Mouse (Mus musculus): ENCODE data around the gene Tmod2. TPM values are rescaled to one million over a fixed set of nuclear protein-coding genes. Genes with fewer than 3 reads are reported as not detected.

The Tmod2 gene
- polyA plus RNA-seq, 1 experiment from 2014 or later: 63.2 TPM

- H3K9me3 ChIP-seq (ENCODE audit: control insufficient read depth, low read length): no peaks in the 10 kb centered on the region
- no peak for ATAC-seq (ENCODE audit: low FRiP score)
- H3K27ac ChIP-seq (ENCODE audit: low read depth, low read length): no peak overlapping the region
Observed at GRCm38 (mm10) chr9:75563176-75563575, 47.9 kb downstream of the Tmod2 start.

GRCm38 (mm10) chr9:75561040-75561669 is 50.0 kb downstream of the Tmod2 start:
- H3K9ac ChIP-seq (ENCODE audit: low read length): no peak overlapping the region
- H3K4me1 ChIP-seq (ENCODE audit: control insufficient read depth, insufficient read depth, low read length): no peaks in the 10 kb centered on the region; the same call in 1 of the 2 replicates
- H3K4me3 ChIP-seq (ENCODE audit: low read depth, low read length): no peak overlapping the region
- no peaks in the 10 kb centered on the region for H3K27me3 ChIP-seq (ENCODE audit: control insufficient read depth, insufficient read depth, low read length)
- no peak overlapping the region for H3K27ac ChIP-seq (ENCODE audit: low read depth, low read length)
- WGBS: 85% methylated on average over 13 of the region's 13 CpGs
- ATAC-seq (ENCODE audit: low FRiP score): no peak
- no peaks in the 10 kb centered on the region for H3K9me3 ChIP-seq (ENCODE audit: control insufficient read depth, low read length)
- no peak for DNase-seq (ENCODE audit: low spot score, missing footprints)
- no peak overlapping the region for H3K4me2 ChIP-seq
- H3K36me3 ChIP-seq (ENCODE audit: control insufficient read depth, insufficient read depth, low read length): no peaks in the 10 kb centered on the region

More at GRCm38 (mm10) chr9:75563176-75563575, 47.9 kb downstream of the Tmod2 start:
- Histone ChIP-seq H3K27me3 (ENCODE audit: control insufficient read depth, insufficient read depth, low read length) (no peaks in the 10 kb centered on the region), H3K4me3 (ENCODE audit: low read depth, low read length) (no peak overlapping the region), H3K4me1 (ENCODE audit: control insufficient read depth, insufficient read depth, low read length) (no peaks in the 10 kb centered on the region; the same call in 1 of the 2 replicates), H3K36me3 (ENCODE audit: control insufficient read depth, insufficient read depth, low read length) (no peaks in the 10 kb centered on the region), H3K4me2 (no peak overlapping the region), H3K9ac (ENCODE audit: low read length) (no peak overlapping the region)
- no peak for DNase-seq (ENCODE audit: low spot score, missing footprints)
- 63% methylated on average over 2 of the region's 2 CpGs for WGBS

- DNase-seq (ENCODE audit: low spot score, missing footprints) (no peak), ATAC-seq (ENCODE audit: low FRiP score) (no peak)
- H3K9ac ChIP-seq (ENCODE audit: low read length): no peak overlapping the region
- H3K4me2 ChIP-seq: no peak overlapping the region
- no peaks in the 10 kb centered on the region for H3K9me3 ChIP-seq (ENCODE audit: control insufficient read depth, low read length)
- H3K27me3 ChIP-seq (ENCODE audit: control insufficient read depth, insufficient read depth, low read length): no peaks in the 10 kb centered on the region
- H3K4me1 ChIP-seq (ENCODE audit: control insufficient read depth, insufficient read depth, low read length): no peaks in the 10 kb centered on the region; the same call in 1 of the 2 replicates
- no peak overlapping the region for H3K27ac ChIP-seq (ENCODE audit: low read depth, low read length)
- no peak overlapping the region for H3K4me3 ChIP-seq (ENCODE audit: low read depth, low read length)
- no peaks in the 10 kb centered on the region for H3K36me3 ChIP-seq (ENCODE audit: control insufficient read depth, insufficient read depth, low read length)
Observed at GRCm38 (mm10) chr9:75560353-75560752, 50.8 kb downstream of the Tmod2 start.

DNA sequence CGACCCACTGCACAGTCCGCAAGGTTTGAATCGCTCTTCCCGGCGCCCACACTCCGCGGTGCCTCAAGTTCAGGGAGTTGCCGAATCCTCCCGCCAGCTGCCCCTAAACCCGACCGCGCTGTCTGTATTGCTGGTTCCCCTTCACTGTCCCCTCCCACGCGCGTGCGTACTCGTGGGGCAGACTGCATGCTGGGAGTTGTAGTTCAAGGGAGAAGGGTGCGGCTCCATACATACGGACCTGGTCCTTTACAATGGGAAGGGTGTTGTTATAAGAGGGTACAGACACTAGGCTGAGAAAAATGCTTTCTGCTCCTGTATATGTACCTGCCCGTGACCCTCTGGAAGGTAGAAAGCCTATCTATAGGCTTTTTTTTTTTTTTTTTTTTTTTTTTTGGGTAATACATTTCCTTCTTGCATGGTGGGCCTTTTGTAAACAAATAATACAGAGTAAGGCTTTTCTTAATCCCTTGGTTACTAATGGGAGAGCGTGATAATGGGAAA is 51.6 kb downstream of the Tmod2 start, which contains the start of gene Tmod3:
Gene Tmod3, minus strand, starts transcription at position 146 of the 501 bp plus-strand sequence.
- DNase-seq (ENCODE audit: low spot score, missing footprints): peak; percentile 100
- H3K27ac ChIP-seq (ENCODE audit: low read depth, low read length): peak within 1 kb of the TSS; percentile 45; the same call in 1 of the 2 replicates
- peak within 1 kb of the TSS; percentile 66 for H3K4me2 ChIP-seq
- no peaks in the 10 kb centered on the region for H3K9me3 ChIP-seq (ENCODE audit: control insufficient read depth, low read length)
- WGBS: 3% methylated on average over 21 of the region's 21 CpGs
- peak within 1 kb of the TSS; percentile 62 for H3K4me3 ChIP-seq (ENCODE audit: low read depth, low read length)
- ATAC-seq (ENCODE audit: low FRiP score): peak; percentile 99
- no peaks in the 10 kb centered on the region for H3K36me3 ChIP-seq (ENCODE audit: control insufficient read depth, insufficient read depth, low read length)
- H3K9ac ChIP-seq (ENCODE audit: low read length): peak within 1 kb of the TSS; percentile 69
- H3K4me1 ChIP-seq (ENCODE audit: control insufficient read depth, insufficient read depth, low read length): no peaks in the 10 kb centered on the region; the same call in 1 of the 2 replicates
- no peaks in the 10 kb centered on the region for H3K27me3 ChIP-seq (ENCODE audit: control insufficient read depth, insufficient read depth, low read length)

DNA sequence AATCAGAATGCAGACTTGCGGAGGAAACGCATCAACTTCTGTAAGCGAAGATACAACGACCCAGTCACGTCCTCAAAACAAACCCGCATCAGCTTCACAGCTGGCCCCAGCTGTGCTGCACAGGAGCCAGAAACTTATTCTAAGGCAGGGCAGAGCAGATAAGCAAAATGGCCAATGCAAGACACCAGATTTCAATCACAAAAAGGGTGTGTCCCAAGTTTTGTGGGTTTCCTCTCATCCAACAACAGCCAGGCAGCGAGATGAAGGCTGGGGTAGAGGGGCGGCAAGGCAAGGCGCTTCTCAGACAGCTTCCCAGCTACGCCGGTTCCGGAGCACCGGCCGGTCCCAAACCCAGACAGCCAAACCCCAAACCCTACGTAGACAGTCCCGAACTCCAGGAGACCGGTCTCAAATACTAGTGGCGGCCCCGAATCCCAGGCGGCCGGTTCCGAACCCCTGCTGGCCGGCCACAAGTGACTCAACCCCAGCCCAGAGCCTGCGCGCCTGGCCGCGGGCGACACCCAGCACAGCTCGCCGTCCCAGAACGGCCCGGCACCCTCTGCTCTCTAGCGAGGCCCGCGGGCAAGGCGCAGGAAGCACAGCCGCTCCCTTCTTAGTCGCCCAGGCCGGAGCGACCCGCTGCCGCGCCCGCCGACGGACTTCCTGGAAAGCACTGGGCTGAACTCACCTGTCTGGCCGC is 52.2 kb downstream of the Tmod2 start:
- no peaks in the 10 kb centered on the region for H3K27me3 ChIP-seq (ENCODE audit: control insufficient read depth, insufficient read depth, low read length)
- H3K36me3 ChIP-seq (ENCODE audit: control insufficient read depth, insufficient read depth, low read length): no peaks in the 10 kb centered on the region
- H3K9ac ChIP-seq (ENCODE audit: low read length): peak overlapping the region; percentile 69
- peak overlapping the region; percentile 66 for H3K4me2 ChIP-seq
- no peaks in the 10 kb centered on the region for H3K9me3 ChIP-seq (ENCODE audit: control insufficient read depth, low read length)
- peak overlapping the region; percentile 45; the same call in 1 of the 2 replicates for H3K27ac ChIP-seq (ENCODE audit: low read depth, low read length)
- 0% methylated on average over 47 of the region's 47 CpGs for WGBS
- H3K4me1 ChIP-seq (ENCODE audit: control insufficient read depth, insufficient read depth, low read length): no peaks in the 10 kb centered on the region; the same call in 1 of the 2 replicates
- peak; percentile 95 for DNase-seq (ENCODE audit: low spot score, missing footprints)
- ATAC-seq (ENCODE audit: low FRiP score): peak; percentile 93
- peak overlapping the region; percentile 62 for H3K4me3 ChIP-seq (ENCODE audit: low read depth, low read length)

- Histone ChIP-seq H3K9me3 (ENCODE audit: control insufficient read depth, low read length) (no peaks in the 10 kb centered on the region), H3K27me3 (ENCODE audit: control insufficient read depth, insufficient read depth, low read length) (no peaks in the 10 kb centered on the region), H3K4me3 (ENCODE audit: low read depth, low read length) (peak overlapping the region; percentile 62), H3K36me3 (ENCODE audit: control insufficient read depth, insufficient read depth, low read length) (no peaks in the 10 kb centered on the region), H3K4me1 (ENCODE audit: control insufficient read depth, insufficient read depth, low read length) (no peaks in the 10 kb centered on the region; the same call in 1 of the 2 replicates), H3K9ac (ENCODE audit: low read length) (peak overlapping the region; percentile 69), H3K27ac (ENCODE audit: low read depth, low read length) (no peak overlapping the region), H3K4me2 (peak overlapping the region; percentile 66)
- no peak for DNase-seq (ENCODE audit: low spot score, missing footprints)
- 29% methylated on average over 3 of the region's 3 CpGs for WGBS
- no peak for ATAC-seq (ENCODE audit: low FRiP score)
Observed at GRCm38 (mm10) chr9:75558360-75558759, 52.8 kb downstream of the Tmod2 start.

DNA sequence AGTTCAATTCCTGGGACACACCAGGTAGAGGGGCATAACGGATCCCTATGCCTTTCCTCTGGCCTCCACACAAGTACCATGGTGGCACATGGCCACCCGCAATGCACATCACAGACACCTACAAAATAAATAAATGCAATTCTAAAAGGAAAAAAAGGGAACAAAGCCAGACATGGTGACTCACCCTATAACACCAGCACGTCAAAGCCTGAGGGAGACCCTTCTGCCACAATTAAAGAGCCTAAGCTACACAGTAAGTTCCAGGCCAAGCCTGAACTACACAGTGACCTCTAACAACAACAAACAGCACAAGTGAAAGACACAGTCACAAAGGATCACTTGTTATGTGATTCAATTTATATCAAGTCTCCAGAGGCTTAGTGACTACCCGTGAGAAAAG is 57.4 kb downstream of the Tmod2 start:
- Histone ChIP-seq H3K4me2 (no peak overlapping the region), H3K27ac (ENCODE audit: low read depth, low read length) (no peak overlapping the region), H3K36me3 (ENCODE audit: control insufficient read depth, insufficient read depth, low read length) (no peaks in the 10 kb centered on the region), H3K9ac (ENCODE audit: low read length) (no peak overlapping the region), H3K9me3 (ENCODE audit: control insufficient read depth, low read length) (no peaks in the 10 kb centered on the region; the same call in 1 of the 2 replicates), H3K27me3 (ENCODE audit: control insufficient read depth, insufficient read depth, low read length) (no peaks in the 10 kb centered on the region), H3K4me3 (ENCODE audit: low read depth, low read length) (no peak overlapping the region), H3K4me1 (ENCODE audit: control insufficient read depth, insufficient read depth, low read length) (no peaks in the 10 kb centered on the region; the same call in 1 of the 2 replicates)
- WGBS: 84% methylated on average over 4 of the region's 4 CpGs
- no peak for DNase-seq (ENCODE audit: low spot score, missing footprints)
- no peak for ATAC-seq (ENCODE audit: low FRiP score)

- Histone ChIP-seq H3K4me3 (ENCODE audit: low read depth, low read length) (no peak overlapping the region), H3K9ac (ENCODE audit: low read length) (no peak overlapping the region), H3K27ac (ENCODE audit: low read depth, low read length) (no peak overlapping the region), H3K9me3 (ENCODE audit: control insufficient read depth, low read length) (no peaks in the 10 kb centered on the region; the same call in 1 of the 2 replicates), H3K27me3 (ENCODE audit: control insufficient read depth, insufficient read depth, low read length) (no peaks in the 10 kb centered on the region), H3K36me3 (ENCODE audit: control insufficient read depth, insufficient read depth, low read length) (no peaks in the 10 kb centered on the region), H3K4me2 (no peak overlapping the region), H3K4me1 (ENCODE audit: control insufficient read depth, insufficient read depth, low read length) (no peaks in the 10 kb centered on the region)
- WGBS: 69% methylated on average over 5 of the region's 5 CpGs
- no peak for DNase-seq (ENCODE audit: low spot score, missing footprints)
- ATAC-seq (ENCODE audit: low FRiP score): no peak
Observed at GRCm38 (mm10) chr9:75551342-75551741, 59.8 kb downstream of the Tmod2 start.

DNA sequence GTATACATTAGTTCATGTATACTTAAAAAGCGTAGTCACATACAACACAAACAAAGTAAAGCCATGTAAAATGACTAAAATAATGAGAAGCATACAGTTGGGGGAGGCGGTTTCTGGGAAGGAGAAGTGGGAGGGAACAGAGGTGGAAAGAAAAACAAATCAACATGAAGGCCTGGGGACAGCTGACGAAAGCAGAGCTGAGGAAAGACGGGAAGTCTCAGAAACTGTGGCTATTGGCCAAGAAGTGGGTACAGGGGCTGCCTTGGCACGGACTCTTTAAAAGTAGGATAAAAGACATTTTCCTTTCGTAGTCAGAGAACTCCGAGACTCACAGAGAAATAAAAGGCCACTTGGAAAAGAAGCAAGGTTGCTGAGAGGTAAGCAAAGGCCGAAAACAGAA is 62.1 kb downstream of the Tmod2 start:
- no peak overlapping the region for H3K4me3 ChIP-seq (ENCODE audit: low read depth, low read length)
- no peak overlapping the region for H3K27ac ChIP-seq (ENCODE audit: low read depth, low read length)
- no peak overlapping the region for H3K4me2 ChIP-seq
- WGBS: 83% methylated on average over 8 of the region's 8 CpGs
- ATAC-seq (ENCODE audit: low FRiP score) (no peak), DNase-seq (ENCODE audit: low spot score, missing footprints) (no peak)
- no peaks in the 10 kb centered on the region for H3K27me3 ChIP-seq (ENCODE audit: control insufficient read depth, insufficient read depth, low read length)
- H3K36me3 ChIP-seq (ENCODE audit: control insufficient read depth, insufficient read depth, low read length): no peaks in the 10 kb centered on the region
- no peaks in the 10 kb centered on the region; the same call in 1 of the 2 replicates for H3K9me3 ChIP-seq (ENCODE audit: control insufficient read depth, low read length)
- no peak overlapping the region for H3K9ac ChIP-seq (ENCODE audit: low read length)
- no peaks in the 10 kb centered on the region for H3K4me1 ChIP-seq (ENCODE audit: control insufficient read depth, insufficient read depth, low read length)

Measured in midbrain, embryonic 11.5 days (tissue).